Mouse (Mus musculus) ES-E14 (cell line): Measurements from ENCODE around the gene Mafb. TPM values are rescaled to one million over a fixed set of nuclear protein-coding genes. Genes with fewer than 3 reads are reported as not detected.
A peak's percentile ranks its signal among the peaks of the same experiment; 100 is the strongest.

ENCODE experiments used
- DNase-seq: peaks from one replicate; pipeline ENCODE4 v3.0.0-alpha.2; 2013; ENCODE audit warnings: low read depth, low spot score
- H3K27ac ChIP-seq: 2 replicates; pipeline ENCODE4 v1.5.1; 2012; ENCODE audit warnings: low read depth, mild to moderate bottlenecking, low read length, moderate library complexity, mixed read lengths; ENCODE audit not compliant: poor library complexity, insufficient read depth, severe bottlenecking
- H3K36me3 ChIP-seq: 2 replicates; pipeline ENCODE4 v1.6.1; 2012; ENCODE audit warnings: mild to moderate bottlenecking, low read length, moderate library complexity, mixed read lengths; ENCODE audit not compliant: control insufficient read depth, poor library complexity, insufficient read depth, severe bottlenecking
- H3K4me1 ChIP-seq, 2 experiments: fragments of 150-350 bp in 1 of 2; sonication (generic) in 1 of 2; 2 replicates each; pipeline ENCODE4 v1.6.1; 2012; ENCODE audit warnings: low read length in 2 of 2, mild to moderate bottlenecking in 1 of 2, mixed read lengths in 1 of 2; ENCODE audit not compliant: control insufficient read depth in 2 of 2, insufficient read depth in 2 of 2, poor library complexity in 1 of 2
- H3K4me3 ChIP-seq, 2 experiments: fragments of 150-350 bp in 1 of 2; sonication (generic) in 1 of 2; 2 replicates each; pipeline ENCODE4 v1.5.1; 2012; ENCODE audit warnings: low read length in 2 of 2, low read depth in 1 of 2, mild to moderate bottlenecking in 1 of 2, mixed read lengths in 1 of 2; ENCODE audit not compliant: insufficient read depth in 1 of 2, poor library complexity in 1 of 2, severe bottlenecking in 1 of 2
- H3K9ac ChIP-seq: 2 replicates; pipeline ENCODE4 v1.6.1; 2012; ENCODE audit warnings: low read depth, mild to moderate bottlenecking, low read length, mixed read lengths; ENCODE audit not compliant: poor library complexity, insufficient read depth, severe bottlenecking
- H3K9me3 ChIP-seq: fragments of 150-350 bp; sonication (generic); 2 replicates; pipeline ENCODE4 v1.6.1; 2012; ENCODE audit warnings: low read depth, mild to moderate bottlenecking, low read length; ENCODE audit not compliant: control insufficient read depth, insufficient read depth
- CHD2 ChIP-seq: IDR thresholded peaks from 2 replicates; pipeline ENCODE4 v1.6.1; 2014; ENCODE audit warnings: mild to moderate bottlenecking, low read depth, low read length, inconsistent platforms
- HCFC1 ChIP-seq: IDR thresholded peaks from 2 replicates; pipeline ENCODE4 v1.6.1; 2012; ENCODE audit warnings: low read length, inconsistent platforms, borderline replicate concordance; ENCODE audit not compliant: insufficient read depth
- MAFK ChIP-seq: IDR thresholded peaks from 2 replicates; pipeline ENCODE4 v1.6.1; 2014; ENCODE audit warnings: mild to moderate bottlenecking, low read depth, low read length, inconsistent platforms; ENCODE audit not compliant: insufficient read depth
- ZC3H11A ChIP-seq: IDR thresholded peaks from 2 replicates; pipeline ENCODE4 v1.6.1; 2012; ENCODE audit warnings: low read depth, mild to moderate bottlenecking, inconsistent platforms, low read length, borderline replicate concordance
- ZNF384 ChIP-seq: IDR thresholded peaks from 2 replicates; pipeline ENCODE4 v1.6.1; 2012; ENCODE audit warnings: low read depth, low read length, inconsistent platforms
- in situ Hi-C, 2 experiments: fragments of 600-800 bp; cut with MboI; formaldehyde crosslinking; loops; one replicate each; pipeline ENCODE4 v1.15.1; 2025; ENCODE audit warnings: low sequenced_read_pairs in 2 of 2, inconsistent platforms in 1 of 2; ENCODE audit not compliant: unreplicated experiment in 2 of 2
- total RNA-seq: library from RNA; depleted of rRNA; stranded (reverse); fragments of 300-350 nt; gene quantifications from 2 replicates; pipeline ENCODE4 v1.2.3, GENCODE M21; 2012

Mafb gene
- total RNA-seq, 1 experiment, result 0.45 TPM

- in situ Hi-C loops, result loop anchor here (10.0 kb wide), 1 partner anchor 215 kb away; no protein-coding TSS in a partner anchor
- H3K36me3 ChIP-seq, result no peaks in the 10 kb centered on the region
- H3K4me1 ChIP-seq, result peaks cover 0 to 7% of the 10 kb centered on the region in 2 experiments; a peak in 1 of 4 replicates
- no peaks in the 10 kb centered on the region for H3K9me3 ChIP-seq
- no peak overlapping the region for H3K27ac ChIP-seq
- no peak overlapping the region for H3K9ac ChIP-seq
- no peak for DNase-seq
- no peak overlapping the region for H3K4me3 ChIP-seq
- TF ChIP-seq CHD2 (no peak), HCFC1 (no peak), ZNF384 (no peak), ZC3H11A (no peak), MAFK (no peak)
These were observed 3.0 kb upstream of the Mafb start for GRCm38 (mm10) chr2:160369653-160370420.

DNA sequence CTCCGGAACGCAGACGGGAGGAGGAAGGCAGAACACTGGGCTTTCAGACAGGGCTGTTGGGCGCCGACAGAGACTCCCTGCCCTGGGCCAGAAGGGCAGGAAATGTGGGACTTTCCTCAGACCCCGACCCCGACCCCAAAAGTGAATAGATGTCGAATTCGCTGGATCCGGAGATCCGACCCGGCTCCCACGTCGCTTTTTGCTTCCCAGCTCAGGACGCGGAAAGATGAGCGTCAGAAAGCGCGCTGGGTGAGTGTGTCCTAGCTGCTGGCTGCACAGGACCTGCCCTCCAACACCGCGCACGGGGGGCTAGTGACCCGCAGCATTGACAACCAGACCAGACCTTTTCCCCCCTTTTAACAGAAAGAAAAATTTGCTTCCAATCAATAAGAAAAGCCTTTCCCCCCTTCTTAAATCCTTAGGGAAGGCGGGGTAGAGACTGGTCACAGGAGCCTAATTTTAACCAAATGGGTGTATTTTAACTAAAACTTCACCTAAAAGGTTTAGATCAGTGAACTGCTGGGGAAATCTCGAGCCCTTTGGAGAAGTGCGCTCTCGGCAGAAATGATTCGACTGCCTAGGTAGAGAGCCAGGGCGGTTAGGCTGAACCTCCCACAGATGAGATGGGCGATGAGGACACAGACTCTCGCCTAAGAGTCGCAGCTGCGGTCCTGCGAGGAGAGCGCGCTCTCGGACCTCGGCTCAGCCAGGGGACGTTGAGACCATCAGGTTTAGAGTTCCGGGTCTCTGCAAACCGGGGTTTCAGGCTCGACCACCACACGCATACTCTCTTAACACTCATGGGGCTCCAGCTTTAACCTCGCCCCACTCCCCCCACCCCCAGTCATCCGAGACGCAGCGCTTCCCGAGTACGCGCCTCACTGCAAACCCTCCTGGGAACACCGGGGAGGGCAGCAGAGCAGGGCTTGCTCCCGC, 1.8 kb upstream of the Mafb start:
- Histone ChIP-seq H3K4me3 (peak overlapping the region in 1 of 2 experiments; percentile 22; a peak in 1 of 4 replicates), H3K4me1 (peaks cover 0 to 7% of the 10 kb centered on the region in 2 experiments; a peak in 1 of 4 replicates), H3K27ac (no peak overlapping the region), H3K36me3 (no peaks in the 10 kb centered on the region), H3K9ac (no peak overlapping the region), H3K9me3 (no peaks in the 10 kb centered on the region)
- TF ChIP-seq HCFC1 (no peak), CHD2 (no peak), ZC3H11A (no peak), MAFK (no peak), ZNF384 (no peak)
- in situ Hi-C loops, result no loop called here
- no peak for DNase-seq

DNA sequence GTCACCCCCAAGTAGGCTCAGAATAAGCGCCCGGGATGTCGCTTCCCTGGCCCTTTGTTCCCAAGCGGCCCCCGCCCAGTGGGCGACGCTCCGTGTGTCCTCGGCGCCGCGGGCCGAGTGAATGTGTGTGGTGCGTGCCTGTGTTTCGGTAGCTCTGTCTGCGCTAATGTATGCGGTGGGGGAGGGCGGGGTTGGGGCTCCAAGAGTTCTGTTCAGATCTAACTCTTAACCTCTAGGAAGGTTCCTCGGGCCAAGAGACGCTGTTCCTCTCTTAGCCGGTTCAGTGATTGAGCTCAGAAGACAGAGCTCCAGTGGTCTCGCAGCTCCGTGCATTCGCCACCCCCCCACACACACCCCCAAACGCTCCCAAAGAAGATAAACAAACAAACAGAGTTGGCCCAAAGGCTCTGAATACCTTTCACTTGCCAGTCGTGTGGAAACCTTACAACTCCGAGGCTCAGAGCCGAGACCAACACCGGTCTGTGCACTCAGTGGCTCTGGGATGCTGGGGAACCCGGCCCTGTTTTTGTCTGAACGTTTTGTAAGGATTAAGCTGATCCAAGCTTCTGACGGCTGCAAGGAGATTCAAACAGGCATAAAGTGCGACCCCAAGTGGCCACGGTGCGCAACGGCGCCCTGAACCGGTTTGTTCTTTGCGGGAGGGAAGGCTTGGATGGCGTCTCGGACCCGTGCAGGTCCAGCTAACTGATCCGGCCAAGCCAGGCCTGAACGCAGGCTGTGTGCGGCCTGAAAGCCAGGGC, 763 bp upstream of the Mafb start:
- peaks cover 0 to 7% of the 10 kb centered on the region in 2 experiments; a peak in 1 of 4 replicates for H3K4me1 ChIP-seq
- H3K36me3 ChIP-seq, result no peaks in the 10 kb centered on the region
- H3K9ac ChIP-seq, result peak overlapping the region; percentile 30; the same call in 1 of the 2 replicates
- no peak overlapping the region for H3K27ac ChIP-seq
- peak; percentile 56; the same call in 1 of the 2 replicates for TF ChIP-seq HCFC1
- TF ChIP-seq MAFK, result no peak
- no peak for TF ChIP-seq ZNF384
- TF ChIP-seq ZC3H11A, result peak; percentile 85; the same call in 1 of the 2 replicates
- no peaks in the 10 kb centered on the region for H3K9me3 ChIP-seq
- peak; percentile 88 for DNase-seq
- peak overlapping the region; percentile 60 to 70 for H3K4me3 ChIP-seq
- in situ Hi-C loops, result no loop called here
